Mouse (Mus musculus): ENCODE measurements around the gene Rab33b.

GRCm38 (mm10) chr3:51485347-51485746 is 1.6 kb downstream of the Rab33b start:
- TF ChIP-seq CTCF (IDR thresholded peaks at IDR 0.05; ENCODE audit: low read depth) (no peak), EP300 (IDR thresholded peaks at IDR 0.05; ENCODE audit: low read depth) (no peak)
